8 mouse cellular contexts compared by ENCODE assay signal in the genomic region with DNA sequence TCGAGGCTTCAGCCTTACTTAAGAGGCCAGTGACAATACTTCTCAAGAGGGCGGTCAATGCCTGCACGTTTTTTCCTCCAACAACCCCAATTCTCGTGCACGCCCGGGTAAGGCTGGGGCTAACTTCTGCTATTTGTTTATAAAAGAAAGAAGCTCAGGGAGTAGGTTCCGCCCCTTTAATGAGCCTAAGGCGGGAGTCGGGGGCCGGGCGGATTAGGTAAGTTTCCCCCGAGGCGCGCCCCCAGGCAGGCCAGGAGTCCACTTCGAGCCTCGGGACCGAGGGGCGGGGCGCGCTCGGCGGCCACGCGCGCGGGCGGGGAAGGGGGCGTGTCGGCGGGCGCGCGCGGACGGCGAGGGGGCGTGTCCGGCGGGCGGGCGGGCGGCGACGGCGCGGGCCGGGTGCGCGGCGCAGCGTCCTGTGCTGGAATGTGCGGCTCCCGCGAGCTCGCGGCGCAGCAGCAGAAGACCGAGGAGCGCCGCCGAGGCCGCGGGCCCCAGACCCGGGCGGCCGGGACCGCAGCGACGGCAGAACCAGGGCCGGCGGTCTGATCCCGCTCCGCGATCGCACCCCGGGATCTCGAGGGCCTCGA. TPM values are rescaled to one million over a fixed set of nuclear protein-coding genes. Genes with fewer than 3 reads are reported as not detected.
A peak's percentile ranks its signal among the peaks of the same experiment; 100 is the strongest.
DNase-seq lines count a peak whose midpoint lies in the region; ATAC-seq lines count a peak whose summit lies in the region.

A gene (plus strand): TSS at position 411 of the 590 bp plus-strand sequence.

- H3K36me3 ChIP-seq in forebrain, embryonic 14.5 days (ENCODE audit: control insufficient read depth, insufficient read depth, low read length): peaks cover 19% of the 10 kb centered on the region; the same call in 1 of the 2 replicates

- 1% methylated on average over 47 of the region's 78 CpGs for WGBS in forebrain, embryonic 14.5 days

- intact Hi-C loops in heart, postnatal 14 days (cut with DNase I): no loop called here

- H3K9ac ChIP-seq in forebrain, embryonic 14.5 days (ENCODE audit: low read length): peak within 1 kb of the TSS; percentile 82

- H3K4me1 ChIP-seq in forebrain, embryonic 14.5 days (ENCODE audit: control insufficient read depth, insufficient read depth, low read length): no peaks in the 10 kb centered on the region; the same call in 1 of the 2 replicates

- peak; percentile 88 for DNase-seq in Muller cell, postnatal 12 days (ENCODE audit: inconsistent ontology term)
- DNase-seq in cerebellum, adult 11-12 months: peak; percentile 31
- DNase-seq in forebrain, embryonic 14.5 days (ENCODE audit: low spot score): peak; percentile 77
- DNase-seq in heart, postnatal 14 days: peak; percentile 86 to 90
- DNase-seq in kidney, postnatal 4 days: peak; percentile 89 to 93
- peak; percentile 79 for DNase-seq in lung, postnatal 10 days
- peak; percentile 75 for DNase-seq in ovary, postnatal 14 days (ENCODE audit: low spot score)
- DNase-seq in thymus, postnatal 4 days: peak; percentile 89

- H3K4me2 ChIP-seq in forebrain, embryonic 14.5 days (ENCODE audit: low read length): peak within 1 kb of the TSS; percentile 81

- H3K4me3 ChIP-seq in forebrain, embryonic 14.5 days (ENCODE audit: low read depth, low read length): peak within 1 kb of the TSS; percentile 93

- H3K9me3 ChIP-seq in forebrain, embryonic 14.5 days (replicated peaks; ENCODE audit: control insufficient read depth, low read length): no peaks in the 10 kb centered on the region

- peak within 1 kb of the TSS; percentile 83 for H3K27ac ChIP-seq in forebrain, embryonic 14.5 days (ENCODE audit: low read depth, low read length)

- no peaks in the 10 kb centered on the region for H3K27me3 ChIP-seq in forebrain, embryonic 14.5 days (replicated peaks; ENCODE audit: control insufficient read depth, insufficient read depth, low read length)

- ATAC-seq in forebrain, embryonic 14.5 days: peak; percentile 91

RNA-seq across cellular contexts. Expression of the gene that starts here (rescaled TPM):
- polyA plus RNA-seq in forebrain, embryonic 14.5 days (2014; fragmentation: Nextera tagmentation; extraction: Ambion mirVana): 7.4 and 7.5 TPM in 2 replicates
- 10 to 100 TPM; 17.4 to 18.1 TPM for total RNA-seq in heart, postnatal 14 days (2021)

Comparison
In these comparisons a context has a peak if more than half of its experiments do, and no peak if none do; other contexts are left out.
1. Peak in every context shown above with its lines: DNase-seq, ATAC-seq, H3K4me3 ChIP-seq and H3K27ac ChIP-seq.
2. DNase-seq: peak in every context shown above with its lines; median percentile 91 in kidney, postnatal 4 days; 89 in thymus, postnatal 4 days; 88 in Muller cell, postnatal 12 days; 88 in heart, postnatal 14 days; 79 in lung, postnatal 10 days; 77 in forebrain, embryonic 14.5 days; 75 in ovary, postnatal 14 days; 31 in cerebellum, adult 11-12 months.